Mouse (Mus musculus) left cerebral cortex, adult 2 months (tissue): ENCODE measurements at regions not wholly inside any gene's neighbourhood (a gene's known extent, or its start where the extent isn't known, plus 50 kb on each side); places are given as distances from the start of the nearest gene placed in this dataset.

Experiments
- DNase-seq, 2 experiments: peaks; one replicate each; pipeline ENCODE4 v3.0.0; 2021 to 2022; ENCODE audit warnings: low spot score in 2 of 2, mixed read lengths in 1 of 2; ENCODE audit errors: extremely low spot score in 1 of 2
- H3K27ac ChIP-seq: fragments of 200-600 bp; 2 replicates; pipeline ENCODE4 v1.8.1; 2022
- H3K4me3 ChIP-seq: fragments of 200-600 bp; 2 replicates; pipeline ENCODE4 v1.8.1; 2022
- CTCF ChIP-seq: fragments of 200-600 bp; IDR thresholded peaks from 2 replicates; pipeline ENCODE4 v1.8.1; 2022; ENCODE audit warnings: antibody characterized with exemption, mild to moderate bottlenecking, moderate library complexity
- intact Hi-C: fragments of 180-260 bp; cut with DNase I; formaldehyde crosslinking; loops from one replicate; pipeline ENCODE4 v1.15.1; 2025

- H3K27ac ChIP-seq = no peak overlapping the region
- no peak overlapping the region for H3K4me3 ChIP-seq
- intact Hi-C loops = loop anchor here (5.0 kb wide), 1 partner anchor 1403 kb away; no protein-coding TSS in a partner anchor
- no peak for TF ChIP-seq CTCF
- no peak for DNase-seq
Measured at GRCm38 (mm10) chr6:51173620-51174442, 258.6 kb upstream of the Nfe2l3 start.

GRCm38 (mm10) chr6:51174443-51175021, 257.9 kb upstream of the Nfe2l3 start:
- Histone ChIP-seq H3K27ac (no peak overlapping the region), H3K4me3 (no peak overlapping the region)
- no peak for DNase-seq
- intact Hi-C loops = loop anchor here (5.0 kb wide), 4 partner anchors 838 to 1403 kb away; partner anchors contain the start of gene Skap2
- no peak for TF ChIP-seq CTCF

- intact Hi-C loops = loop anchor here (5.0 kb wide), 3 partner anchors 836 to 1141 kb away; partner anchors contain the start of gene Skap2
- no peak for DNase-seq
- Histone ChIP-seq H3K4me3 (no peak overlapping the region), H3K27ac (no peak overlapping the region)
- no peak for TF ChIP-seq CTCF
Measured at GRCm38 (mm10) chr6:51175616-51176590, 256.6 kb upstream of the Nfe2l3 start.

GRCm38 (mm10) chr6:51176791-51177433, 255.6 kb upstream of the Nfe2l3 start:
- TF ChIP-seq CTCF = no peak

GRCm38 (mm10) chr6:51177701-51178060, 254.8 kb upstream of the Nfe2l3 start:
- TF ChIP-seq CTCF = no peak
- no peak overlapping the region for H3K4me3 ChIP-seq
- intact Hi-C loops = loop anchor here (1.0 to 5.0 kb wide), 4 partner anchors 835 to 1961 kb away; partner anchors contain the start of gene Skap2
- DNase-seq = no peak
- H3K27ac ChIP-seq = no peak overlapping the region

More at GRCm38 (mm10) chr6:51176791-51177433, 255.6 kb upstream of the Nfe2l3 start:
- no peak for DNase-seq
- intact Hi-C loops = loop anchor here (1.0 to 5.0 kb wide), 4 partner anchors 835 to 1961 kb away; partner anchors contain the start of gene Skap2
- Histone ChIP-seq H3K4me3 (no peak overlapping the region), H3K27ac (no peak overlapping the region)

- no peak for DNase-seq
- Histone ChIP-seq H3K27ac (no peak overlapping the region), H3K4me3 (no peak overlapping the region)
- intact Hi-C loops = loop anchor here (5.0 kb wide), 3 partner anchors 834 to 1139 kb away; partner anchors contain the start of gene Skap2
- TF ChIP-seq CTCF = no peak
Measured at GRCm38 (mm10) chr6:51178061-51178791, 254.2 kb upstream of the Nfe2l3 start.

- intact Hi-C loops = loop anchor here (5.0 kb wide), 3 partner anchors 833 to 1138 kb away; partner anchors contain the start of gene Skap2
- TF ChIP-seq CTCF = no peak
- no peak for DNase-seq
- Histone ChIP-seq H3K27ac (no peak overlapping the region), H3K4me3 (no peak overlapping the region)
Measured at GRCm38 (mm10) chr6:51178799-51179398, 253.6 kb upstream of the Nfe2l3 start.

- no peak for TF ChIP-seq CTCF
- intact Hi-C loops = loop anchor here (5.0 kb wide), 3 partner anchors 832 to 1137 kb away; partner anchors contain the start of gene Skap2
- no peak for DNase-seq
- Histone ChIP-seq H3K27ac (no peak overlapping the region), H3K4me3 (no peak overlapping the region)
Measured at GRCm38 (mm10) chr6:51179741-51180537, 252.5 kb upstream of the Nfe2l3 start.
